Mouse (Mus musculus) left cerebral cortex, adult 18-20 months (tissue): ENCODE data around the gene Ahcyl2. TPM values are rescaled to one million over a fixed set of nuclear protein-coding genes. Genes with fewer than 3 reads are reported as not detected.
A peak's percentile ranks its signal among the peaks of the same experiment; 100 is the strongest.
"Not testable (repeated sequence)": the region's sequence is repeated elsewhere in the genome, so short reads cannot be mapped to it uniquely, and the experiment has no call there.

Experiments used
- DNase-seq, 2 experiments: peaks; one replicate each; pipeline ENCODE4 v3.0.0; 2021 to 2022; ENCODE audit warnings: low spot score in 2 of 2, mixed read lengths in 1 of 2
- total RNA-seq, 2 experiments: library from RNA; stranded (reverse); gene quantifications; 2 replicates each; pipeline ENCODE4 v1.2.3; 2021

Ahcyl2 gene
- total RNA-seq, 2 experiments from 2014 or later = 136 to 139 TPM

- DNase-seq = peak; percentile 3 to 33
These were observed 46.8 kb downstream of the Ahcyl2 start for GRCm38 (mm10) chr6:29814616-29815015.

GRCm38 (mm10) chr6:29815060-29815459 lies 47.2 kb downstream of the Ahcyl2 start:
- no peak for DNase-seq

GRCm38 (mm10) chr6:29815634-29816033 lies 47.8 kb downstream of the Ahcyl2 start:
- DNase-seq = no peak

- DNase-seq = not testable (repeated sequence)
These were observed 48.6 kb downstream of the Ahcyl2 start for GRCm38 (mm10) chr6:29816371-29816770.

GRCm38 (mm10) chr6:29819309-29819708 lies 51.5 kb downstream of the Ahcyl2 start:
- DNase-seq = peak in 1 of 2 experiments; percentile 21

- no peak for DNase-seq
These were observed 52.5 kb downstream of the Ahcyl2 start for GRCm38 (mm10) chr6:29820314-29820713.

- no peak for DNase-seq
These were observed 53.1 kb downstream of the Ahcyl2 start for GRCm38 (mm10) chr6:29820926-29821325.

GRCm38 (mm10) chr6:29821770-29822169 lies 54.0 kb downstream of the Ahcyl2 start:
- DNase-seq = no peak

GRCm38 (mm10) chr6:29825302-29825701 lies 57.5 kb downstream of the Ahcyl2 start:
- no peak for DNase-seq

- no peak for DNase-seq
These were observed 59.8 kb downstream of the Ahcyl2 start for GRCm38 (mm10) chr6:29827291-29828242.

GRCm38 (mm10) chr6:29828574-29829234 lies 60.9 kb downstream of the Ahcyl2 start:
- no peak for DNase-seq

GRCm38 (mm10) chr6:29832356-29832755 lies 64.5 kb downstream of the Ahcyl2 start:
- DNase-seq = no peak

- DNase-seq = no peak
These were observed 65.3 kb downstream of the Ahcyl2 start for GRCm38 (mm10) chr6:29833117-29833516.

GRCm38 (mm10) chr6:29833568-29834255 lies 65.9 kb downstream of the Ahcyl2 start:
- DNase-seq = no peak

GRCm38 (mm10) chr6:29835543-29836177 lies 67.8 kb downstream of the Ahcyl2 start:
- DNase-seq = no peak

- no peak for DNase-seq
These were observed 69.8 kb downstream of the Ahcyl2 start for GRCm38 (mm10) chr6:29837579-29837978.

- no peak for DNase-seq
These were observed 70.7 kb downstream of the Ahcyl2 start for GRCm38 (mm10) chr6:29838531-29838930.

GRCm38 (mm10) chr6:29840008-29840407 lies 72.2 kb downstream of the Ahcyl2 start:
- no peak for DNase-seq

- no peak for DNase-seq
These were observed 73.7 kb downstream of the Ahcyl2 start for GRCm38 (mm10) chr6:29841461-29841860.

- no peak for DNase-seq
These were observed 79.9 kb downstream of the Ahcyl2 start for GRCm38 (mm10) chr6:29847643-29848166.

GRCm38 (mm10) chr6:29848808-29849207 lies 81.0 kb downstream of the Ahcyl2 start:
- DNase-seq = no peak
